ENCODE assay signal across 12 mouse cellular contexts in genomic region chr4:29200976-29201375, GRCm38 (mm10).
"Had no signal": no experiment of that assay in that cellular context is flagged by ENCODE, and none has a peak within 500 bp of the region (broad histone marks: within the 10 kb centered on the region; RNA-seq: fewer than 3 reads in every experiment).

No protein-coding gene starts in this region.

- ATAC-seq: midbrain, embryonic 13.5 days; midbrain, embryonic 15.5 days had no signal

- H3K4me2 ChIP-seq: lung, embryonic 14.5 days; midbrain, embryonic 11.5 days; midbrain, embryonic 13.5 days; midbrain, embryonic 15.5 days; neural tube, embryonic 12.5 days had no signal

- DNase-seq: lung, adult 18-20 months; lung, postnatal 10 days; lung, postnatal 4 days; right cerebral cortex, postnatal 14 days; thymus, adult 2 months; thymus, postnatal 25 days; thymus, postnatal 4 days had no signal

- H3K9me3 ChIP-seq: midbrain, embryonic 13.5 days; midbrain, embryonic 15.5 days; neural tube, embryonic 12.5 days had no signal

- H3K27me3 ChIP-seq: midbrain, embryonic 13.5 days; midbrain, embryonic 15.5 days; neural tube, embryonic 12.5 days had no signal

- H3K4me1 ChIP-seq: midbrain, embryonic 13.5 days; midbrain, embryonic 15.5 days; neural tube, embryonic 12.5 days had no signal

- H3K9ac ChIP-seq: lung, embryonic 14.5 days; midbrain, embryonic 13.5 days; midbrain, embryonic 15.5 days; neural tube, embryonic 12.5 days had no signal

- H3K27ac ChIP-seq: midbrain, embryonic 13.5 days; midbrain, embryonic 15.5 days; neural tube, embryonic 12.5 days had no signal

- H3K36me3 ChIP-seq: midbrain, embryonic 13.5 days; midbrain, embryonic 15.5 days; neural tube, embryonic 12.5 days had no signal

- H3K4me3 ChIP-seq: midbrain, embryonic 13.5 days; midbrain, embryonic 15.5 days; neural tube, embryonic 12.5 days had no signal
